Mouse (Mus musculus): ENCODE results near the gene B3gat3. TPM values are rescaled to one million over a fixed set of nuclear protein-coding genes. Genes with fewer than 3 reads are reported as not detected.
"Not testable (repeated sequence)": the region's sequence is repeated elsewhere in the genome, so short reads cannot be mapped to it uniquely, and the experiment has no call there.

B3gat3 gene
- 44.7 and 54.6 TPM in 2 replicates for polyA plus RNA-seq (2015; fragmentation: Nextera tagmentation; extraction: Ambion mirVana)

GRCm38 (mm10) chr19:8920073-8920736 is at the start of gene B3gat3:
B3gat3 (plus strand) TSS chr19:8920374.
- Histone ChIP-seq H3K9me3 (no peaks in the 10 kb centered on the region), H3K9ac (peak within 1 kb of the TSS; percentile 84), H3K36me3 (peaks cover 25% of the 10 kb centered on the region), H3K4me3 (peak within 1 kb of the TSS; percentile 82), H3K27me3 (no peaks in the 10 kb centered on the region), H3K4me2 (peak within 1 kb of the TSS; percentile 76), H3K4me1 (peaks cover 17% of the 10 kb centered on the region), H3K27ac (peak within 1 kb of the TSS; percentile 89)
- ATAC-seq (ENCODE audit: insufficient number of reproducible peaks, insufficient read depth, low FRiP score, low TSS enrichment, low read depth) = peak; percentile 93
- WGBS = 2% methylated on average over 50 of the region's 50 CpGs

- H3K9me3 ChIP-seq; H3K27ac ChIP-seq; H3K27me3 ChIP-seq; ATAC-seq (ENCODE audit: insufficient number of reproducible peaks, insufficient read depth, low FRiP score, low TSS enrichment, low read depth); H3K9ac ChIP-seq: not testable (repeated sequence)
- WGBS = 76% methylated on average over 3 of the region's 3 CpGs
- H3K4me2 ChIP-seq = peak overlapping the region; percentile 85
- peaks cover 12% of the 10 kb centered on the region for H3K4me1 ChIP-seq
- H3K36me3 ChIP-seq = peaks cover 24% of the 10 kb centered on the region
- H3K4me3 ChIP-seq = peak overlapping the region; percentile 83; the same call in 1 of the 2 replicates
These were observed 49.8 kb upstream of the B3gat3 start for GRCm38 (mm10) chr19:8870381-8870780.

- peaks cover 28% of the 10 kb centered on the region for H3K36me3 ChIP-seq
- ATAC-seq (ENCODE audit: insufficient number of reproducible peaks, insufficient read depth, low FRiP score, low TSS enrichment, low read depth) = no peak
- no peaks in the 10 kb centered on the region for H3K9me3 ChIP-seq
- H3K27me3 ChIP-seq = no peaks in the 10 kb centered on the region
- peaks cover 12% of the 10 kb centered on the region for H3K4me1 ChIP-seq
- H3K27ac ChIP-seq = peak overlapping the region; percentile 73
- peak overlapping the region; percentile 85 for H3K4me2 ChIP-seq
- peak overlapping the region; percentile 83 for H3K4me3 ChIP-seq
- WGBS = 55% methylated on average over 9 of the region's 9 CpGs
- H3K9ac ChIP-seq = peak overlapping the region; percentile 92
These were observed 49.3 kb upstream of the B3gat3 start for GRCm38 (mm10) chr19:8870838-8871237.

GRCm38 (mm10) chr19:8871267-8872186 is 48.6 kb upstream of the B3gat3 start, which contains the start of gene Ubxn1:
Ubxn1 (plus strand) TSS chr19:8871496.
- H3K27ac ChIP-seq = peak within 1 kb of the TSS; percentile 73
- no peaks in the 10 kb centered on the region for H3K27me3 ChIP-seq
- no peaks in the 10 kb centered on the region for H3K9me3 ChIP-seq
- peaks cover 12% of the 10 kb centered on the region for H3K4me1 ChIP-seq
- H3K36me3 ChIP-seq = peaks cover 35% of the 10 kb centered on the region
- 2% methylated on average over 59 of the region's 59 CpGs for WGBS
- H3K9ac ChIP-seq = peak within 1 kb of the TSS; percentile 92
- ATAC-seq (ENCODE audit: insufficient number of reproducible peaks, insufficient read depth, low FRiP score, low TSS enrichment, low read depth) = peak; percentile 95
- H3K4me3 ChIP-seq = peak within 1 kb of the TSS; percentile 83
- peak within 1 kb of the TSS; percentile 85 for H3K4me2 ChIP-seq

- Histone ChIP-seq H3K27ac (peak overlapping the region; percentile 73; the same call in 1 of the 2 replicates), H3K4me1 (peaks cover 12% of the 10 kb centered on the region), H3K27me3 (no peaks in the 10 kb centered on the region), H3K9me3 (no peaks in the 10 kb centered on the region), H3K4me3 (peak overlapping the region; percentile 83), H3K4me2 (peak overlapping the region; percentile 85), H3K36me3 (peaks cover 41% of the 10 kb centered on the region), H3K9ac (peak overlapping the region; percentile 92)
- 72% methylated on average over 10 of the region's 10 CpGs for WGBS
- ATAC-seq (ENCODE audit: insufficient number of reproducible peaks, insufficient read depth, low FRiP score, low TSS enrichment, low read depth) = no peak
These were observed 47.8 kb upstream of the B3gat3 start for GRCm38 (mm10) chr19:8872266-8872840.

GRCm38 (mm10) chr19:8875031-8875430 is 45.1 kb upstream of the B3gat3 start:
- Histone ChIP-seq H3K27ac (no peak overlapping the region), H3K9me3 (no peaks in the 10 kb centered on the region), H3K4me3 (no peak overlapping the region), H3K9ac (no peak overlapping the region), H3K36me3 (peaks cover 55% of the 10 kb centered on the region), H3K4me1 (peaks cover 19% of the 10 kb centered on the region), H3K4me2 (no peak overlapping the region), H3K27me3 (no peaks in the 10 kb centered on the region)
- 92% methylated on average over 7 of the region's 7 CpGs for WGBS
- no peak for ATAC-seq (ENCODE audit: insufficient number of reproducible peaks, insufficient read depth, low FRiP score, low TSS enrichment, low read depth)

GRCm38 (mm10) chr19:8880311-8881033 is 39.7 kb upstream of the B3gat3 start, which contains the start of gene Uqcc3:
Uqcc3 (minus strand) TSS chr19:8880923.
- H3K4me1 ChIP-seq = peaks cover 9% of the 10 kb centered on the region
- peak within 1 kb of the TSS; percentile 83 for H3K27ac ChIP-seq
- WGBS = under 1% methylated on average over 42 of the region's 42 CpGs
- no peaks in the 10 kb centered on the region for H3K27me3 ChIP-seq
- peak within 1 kb of the TSS; percentile 86 for H3K4me3 ChIP-seq
- peaks cover 30% of the 10 kb centered on the region for H3K36me3 ChIP-seq
- peak within 1 kb of the TSS; percentile 87 for H3K4me2 ChIP-seq
- peak within 1 kb of the TSS; percentile 93 for H3K9ac ChIP-seq
- peak; percentile 91 for ATAC-seq (ENCODE audit: insufficient number of reproducible peaks, insufficient read depth, low FRiP score, low TSS enrichment, low read depth)
- no peaks in the 10 kb centered on the region for H3K9me3 ChIP-seq

- H3K4me1 ChIP-seq = peaks cover 9% of the 10 kb centered on the region
- no peak overlapping the region for H3K27ac ChIP-seq
- H3K9me3 ChIP-seq = no peaks in the 10 kb centered on the region
- peak overlapping the region; percentile 93 for H3K9ac ChIP-seq
- peak overlapping the region; percentile 87 for H3K4me2 ChIP-seq
- H3K36me3 ChIP-seq = peaks cover 25% of the 10 kb centered on the region
- no peak for ATAC-seq (ENCODE audit: insufficient number of reproducible peaks, insufficient read depth, low FRiP score, low TSS enrichment, low read depth)
- 20% methylated on average over 3 of the region's 3 CpGs for WGBS
- H3K4me3 ChIP-seq = peak overlapping the region; percentile 86
- H3K27me3 ChIP-seq = no peaks in the 10 kb centered on the region
These were observed 39.2 kb upstream of the B3gat3 start for GRCm38 (mm10) chr19:8881034-8881392.

GRCm38 (mm10) chr19:8883616-8884015 is 36.6 kb upstream of the B3gat3 start, which contains the start of the genes Lbhd1 and Gm49403:
Lbhd1 (plus strand) TSS chr19:8883732.
Gm49403 (plus strand) TSS chr19:8883930.
- no peak for ATAC-seq (ENCODE audit: insufficient number of reproducible peaks, insufficient read depth, low FRiP score, low TSS enrichment, low read depth)
- no peak within 1 kb of the TSS for H3K4me2 ChIP-seq
- H3K4me1 ChIP-seq = peaks cover 19% of the 10 kb centered on the region
- H3K27ac ChIP-seq = no peak within 1 kb of the TSS
- WGBS = 79% methylated on average over 3 of the region's 3 CpGs
- H3K4me3 ChIP-seq = no peak within 1 kb of the TSS
- H3K27me3 ChIP-seq = no peaks in the 10 kb centered on the region
- H3K9ac ChIP-seq = no peak within 1 kb of the TSS
- no peaks in the 10 kb centered on the region for H3K9me3 ChIP-seq
- H3K36me3 ChIP-seq = peaks cover 10% of the 10 kb centered on the region

GRCm38 (mm10) chr19:8886916-8887584 is 33.1 kb upstream of the B3gat3 start:
- WGBS = 45% methylated on average over 1 of the region's 1 CpGs
- ATAC-seq (ENCODE audit: insufficient number of reproducible peaks, insufficient read depth, low FRiP score, low TSS enrichment, low read depth) = no peak
- H3K4me3 ChIP-seq = peak overlapping the region; percentile 71

More at GRCm38 (mm10) chr19:8886916-8887584, 33.1 kb upstream of the B3gat3 start:
- Histone ChIP-seq H3K4me2 (peak overlapping the region; percentile 67), H3K4me1 (peaks cover 17% of the 10 kb centered on the region), H3K9ac (peak overlapping the region; percentile 93; the same call in 1 of the 2 replicates), H3K9me3 (no peaks in the 10 kb centered on the region), H3K27ac (peak overlapping the region; percentile 91), H3K27me3 (no peaks in the 10 kb centered on the region), H3K36me3 (peaks cover 16% of the 10 kb centered on the region)

Data from embryonic facial prominence, embryonic 13.5 days (tissue).